Mouse (Mus musculus) kidney, embryonic 14.5 days (tissue): ENCODE measurements at regions not wholly inside any gene's neighbourhood (a gene's known extent, or its start where the extent isn't known, plus 50 kb on each side); places are given as distances from the start of the nearest gene placed in this dataset.
A peak's percentile ranks its signal among the peaks of the same experiment; 100 is the strongest.

Source experiments
- ATAC-seq: fragments of 200-750 bp; cut with Nextera tagmentation; 2 replicates; pipeline ENCODE4 v1.8.0; 2017; ENCODE audit warnings: moderate number of reproducible peaks, mild to moderate bottlenecking, moderate TSS enrichment, moderate library complexity; ENCODE audit not compliant: low FRiP score, low TSS enrichment
- H3K27ac ChIP-seq: fragments of 300-500 bp; sonication (generic); 2 replicates; pipeline ENCODE4 v1.5.1; 2014; ENCODE audit warnings: low read depth, mild to moderate bottlenecking, low read length, moderate library complexity, mixed read lengths
- H3K27me3 ChIP-seq: fragments of 300-500 bp; sonication (generic); 2 replicates; pipeline ENCODE4 v1.6.1; 2014; ENCODE audit warnings: mild to moderate bottlenecking, low read length; ENCODE audit not compliant: control insufficient read depth, insufficient read depth
- H3K36me3 ChIP-seq: fragments of 300-500 bp; sonication (generic); 2 replicates; pipeline ENCODE4 v1.6.1; 2014; ENCODE audit warnings: low read length, mixed read lengths; ENCODE audit not compliant: control insufficient read depth, insufficient read depth
- H3K4me1 ChIP-seq: fragments of 300-500 bp; sonication (generic); 2 replicates; pipeline ENCODE4 v1.6.1; 2014; ENCODE audit warnings: low read length, mixed read lengths; ENCODE audit not compliant: control insufficient read depth, insufficient read depth
- H3K4me2 ChIP-seq: fragments of 300-500 bp; sonication (generic); replicated peaks from 2 replicates; pipeline ENCODE4 v1.6.1; 2014; ENCODE audit warnings: low read depth, mild to moderate bottlenecking, low read length
- H3K4me3 ChIP-seq: fragments of 300-500 bp; sonication (generic); 2 replicates; pipeline ENCODE4 v1.5.1; 2014; ENCODE audit warnings: mild to moderate bottlenecking, low read length
- H3K9ac ChIP-seq: fragments of 300-500 bp; sonication (generic); 2 replicates; pipeline ENCODE4 v1.6.1; 2014; ENCODE audit warnings: low read depth, mild to moderate bottlenecking, low read length, moderate library complexity
- H3K9me3 ChIP-seq: fragments of 300-500 bp; sonication (generic); 2 replicates; pipeline ENCODE4 v1.6.1; 2016; ENCODE audit warnings: low read length; ENCODE audit not compliant: control insufficient read depth
- WGBS: fragments of 180-500 bp; shearing (Covaris S2); extraction: QIAGEN DNeasy Blood & Tissue Kit; methylation state at CpG from one replicate; pipeline ENCODE4 v1.1.7; 2014; 5-methylcytosine and 5-hydroxymethylcytosine counted together

- Histone ChIP-seq H3K27ac (no peak overlapping the region), H3K4me2 (no peak overlapping the region), H3K9ac (no peak overlapping the region), H3K9me3 (no peaks in the 10 kb centered on the region), H3K27me3 (no peaks in the 10 kb centered on the region), H3K36me3 (no peaks in the 10 kb centered on the region), H3K4me3 (no peak overlapping the region), H3K4me1 (no peaks in the 10 kb centered on the region)
- 59% methylated on average over 1 of the region's 1 CpGs for WGBS
- no peak for ATAC-seq
Observed at GRCm38 (mm10) chr5:45301120-45301519, 148.9 kb downstream of the Qdpr start.

- Histone ChIP-seq H3K9ac (no peak overlapping the region), H3K4me1 (no peaks in the 10 kb centered on the region), H3K4me2 (no peak overlapping the region), H3K27ac (no peak overlapping the region), H3K4me3 (no peak overlapping the region), H3K27me3 (no peaks in the 10 kb centered on the region), H3K36me3 (no peaks in the 10 kb centered on the region), H3K9me3 (no peaks in the 10 kb centered on the region)
- no peak for ATAC-seq
- WGBS, result 42% methylated on average over 2 of the region's 2 CpGs
Observed at GRCm38 (mm10) chr5:45298872-45299271, 151.2 kb downstream of the Qdpr start.

- no peak for ATAC-seq
- H3K27me3 ChIP-seq, result no peaks in the 10 kb centered on the region
- H3K4me2 ChIP-seq, result no peak overlapping the region
- no peak overlapping the region for H3K9ac ChIP-seq
- H3K36me3 ChIP-seq, result no peaks in the 10 kb centered on the region
- WGBS, result 56% methylated on average over 4 of the region's 4 CpGs
- H3K4me1 ChIP-seq, result no peaks in the 10 kb centered on the region
- no peak overlapping the region for H3K4me3 ChIP-seq
- no peaks in the 10 kb centered on the region for H3K9me3 ChIP-seq
- H3K27ac ChIP-seq, result no peak overlapping the region
Observed at GRCm38 (mm10) chr5:45295134-45295533, 154.9 kb downstream of the Qdpr start.

GRCm38 (mm10) chr5:45292833-45293546, 157.0 kb downstream of the Qdpr start:
- WGBS, result 70% methylated on average over 9 of the region's 9 CpGs
- H3K4me3 ChIP-seq, result no peak overlapping the region
- no peaks in the 10 kb centered on the region for H3K27me3 ChIP-seq
- no peak for ATAC-seq
- no peak overlapping the region for H3K9ac ChIP-seq
- H3K4me2 ChIP-seq, result no peak overlapping the region
- H3K27ac ChIP-seq, result no peak overlapping the region; the same call in 1 of the 2 replicates
- H3K4me1 ChIP-seq, result no peaks in the 10 kb centered on the region
- no peaks in the 10 kb centered on the region for H3K36me3 ChIP-seq
- no peaks in the 10 kb centered on the region for H3K9me3 ChIP-seq

- Histone ChIP-seq H3K4me1 (no peaks in the 10 kb centered on the region), H3K27ac (no peak overlapping the region; the same call in 1 of the 2 replicates), H3K27me3 (no peaks in the 10 kb centered on the region), H3K36me3 (no peaks in the 10 kb centered on the region), H3K9me3 (no peaks in the 10 kb centered on the region), H3K4me3 (no peak overlapping the region), H3K4me2 (no peak overlapping the region), H3K9ac (no peak overlapping the region)
- 55% methylated on average over 1 of the region's 1 CpGs for WGBS
- ATAC-seq, result peak; percentile 77
Observed at GRCm38 (mm10) chr5:45292383-45292782, 157.7 kb downstream of the Qdpr start.

- H3K36me3 ChIP-seq, result no peaks in the 10 kb centered on the region
- no peaks in the 10 kb centered on the region for H3K27me3 ChIP-seq
- no peak overlapping the region for H3K27ac ChIP-seq
- no peak overlapping the region for H3K9ac ChIP-seq
- H3K9me3 ChIP-seq, result no peaks in the 10 kb centered on the region
- no peak overlapping the region for H3K4me2 ChIP-seq
- H3K4me3 ChIP-seq, result no peak overlapping the region
- no peak for ATAC-seq
- 94% methylated on average over 1 of the region's 1 CpGs for WGBS
- no peaks in the 10 kb centered on the region for H3K4me1 ChIP-seq
Observed at GRCm38 (mm10) chr5:45291752-45292151, 158.3 kb downstream of the Qdpr start.

- ATAC-seq, result no peak
- no peaks in the 10 kb centered on the region for H3K36me3 ChIP-seq
- no peak overlapping the region for H3K4me3 ChIP-seq
- H3K4me2 ChIP-seq, result no peak overlapping the region
- H3K27ac ChIP-seq, result no peak overlapping the region
- no peak overlapping the region for H3K9ac ChIP-seq
- H3K9me3 ChIP-seq, result no peaks in the 10 kb centered on the region
- H3K27me3 ChIP-seq, result no peaks in the 10 kb centered on the region
- H3K4me1 ChIP-seq, result no peaks in the 10 kb centered on the region
- 83% methylated on average over 3 of the region's 3 CpGs for WGBS
Observed at GRCm38 (mm10) chr5:45291276-45291675, 158.8 kb downstream of the Qdpr start.

- Histone ChIP-seq H3K4me1 (peaks cover 10% of the 10 kb centered on the region), H3K27me3 (no peaks in the 10 kb centered on the region), H3K4me2 (no peak overlapping the region), H3K4me3 (no peak overlapping the region), H3K9ac (no peak overlapping the region), H3K9me3 (no peaks in the 10 kb centered on the region), H3K36me3 (no peaks in the 10 kb centered on the region), H3K27ac (no peak overlapping the region)
- ATAC-seq, result no peak
- WGBS, result 91% methylated on average over 8 of the region's 8 CpGs
Observed at GRCm38 (mm10) chr5:45286454-45286853, 163.6 kb downstream of the Qdpr start.

GRCm38 (mm10) chr5:45284680-45285079, 165.4 kb downstream of the Qdpr start:
- H3K27me3 ChIP-seq, result no peaks in the 10 kb centered on the region
- no peak overlapping the region for H3K4me2 ChIP-seq
- H3K4me1 ChIP-seq, result peaks cover 10% of the 10 kb centered on the region
- no peak overlapping the region for H3K4me3 ChIP-seq
- no peak for ATAC-seq
- peak overlapping the region; percentile 61 for H3K27ac ChIP-seq
- no peaks in the 10 kb centered on the region for H3K36me3 ChIP-seq
- no peak overlapping the region for H3K9ac ChIP-seq
- no peaks in the 10 kb centered on the region for H3K9me3 ChIP-seq
